23 mouse cellular contexts compared by ENCODE assay signal in the genomic region with DNA sequence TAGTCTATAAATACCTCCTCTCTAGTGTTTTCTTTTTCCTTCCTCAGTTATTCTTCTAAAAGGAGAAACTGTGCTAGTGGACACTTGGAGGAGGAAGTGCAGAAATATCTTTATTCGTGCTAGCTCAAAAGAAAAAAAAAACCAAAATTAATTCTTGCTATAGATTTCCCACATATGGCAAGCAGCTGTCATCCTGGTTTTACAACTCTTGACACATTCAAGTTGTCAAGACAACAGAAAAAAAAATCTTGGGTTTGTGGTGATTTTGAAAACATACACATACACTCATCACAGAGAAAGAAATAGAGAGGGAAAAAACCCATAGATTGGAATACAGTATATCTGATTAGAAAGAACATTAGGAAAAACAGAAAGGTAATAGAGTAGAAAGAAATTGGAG.
"Had no signal": no experiment of that assay in that cellular context is flagged by ENCODE, and none has a peak within 500 bp of the region (broad histone marks: within the 10 kb centered on the region; RNA-seq: fewer than 3 reads in every experiment).

No protein-coding gene starts in this region.

- ATAC-seq: liver, postnatal 0 days; midbrain, embryonic 13.5 days; midbrain, embryonic 16.5 days had no signal

- H3K4me1 ChIP-seq: kidney, embryonic 15.5 days; limb, embryonic 12.5 days; limb, embryonic 15.5 days; midbrain, embryonic 10.5 days; midbrain, embryonic 13.5 days; neural tube, embryonic 13.5 days; stomach, embryonic 15.5 days had no signal

- H3K36me3 ChIP-seq: kidney, embryonic 15.5 days; limb, embryonic 12.5 days; limb, embryonic 15.5 days; midbrain, embryonic 10.5 days; midbrain, embryonic 13.5 days; neural tube, embryonic 13.5 days; stomach, embryonic 15.5 days had no signal

- H3K27ac ChIP-seq: kidney, embryonic 15.5 days; left cerebral cortex, adult 2 months; limb, embryonic 12.5 days; limb, embryonic 15.5 days; liver, embryonic 14.5 days; midbrain, embryonic 10.5 days; midbrain, embryonic 13.5 days; neural tube, embryonic 13.5 days; stomach, embryonic 15.5 days had no signal

- H3K4me2 ChIP-seq: kidney, embryonic 15.5 days; limb, embryonic 12.5 days; limb, embryonic 15.5 days; liver, embryonic 11.5 days; midbrain, embryonic 13.5 days; neural tube, embryonic 13.5 days; stomach, embryonic 15.5 days had no signal

- H3K9me3 ChIP-seq: kidney, embryonic 15.5 days; limb, embryonic 12.5 days; limb, embryonic 15.5 days; megakaryocyte, embryonic 14.5 days; midbrain, embryonic 10.5 days; midbrain, embryonic 13.5 days; neural tube, embryonic 13.5 days; stomach, embryonic 15.5 days had no signal

- H3K4me3 ChIP-seq: kidney, embryonic 15.5 days; left cerebral cortex, adult 2 months; limb, embryonic 12.5 days; limb, embryonic 15.5 days; megakaryocyte, embryonic 14.5 days; midbrain, embryonic 10.5 days; midbrain, embryonic 13.5 days; myocyte; neural tube, embryonic 13.5 days; stomach, embryonic 15.5 days had no signal

- H3K9ac ChIP-seq: kidney, embryonic 15.5 days; limb, embryonic 12.5 days; limb, embryonic 15.5 days; liver, embryonic 14.5 days; liver, postnatal 0 days; midbrain, embryonic 13.5 days; neural tube, embryonic 13.5 days; stomach, embryonic 15.5 days had no signal

- H3K27me3 ChIP-seq: kidney, embryonic 15.5 days; limb, embryonic 12.5 days; limb, embryonic 15.5 days; megakaryocyte, embryonic 14.5 days; midbrain, embryonic 13.5 days; neural tube, embryonic 13.5 days; stomach, embryonic 15.5 days had no signal

- DNase-seq: kidney, adult 8-10 months; kidney, postnatal 10 days; kidney, postnatal 36 days; layer of hippocampus, postnatal 36 days; liver, postnatal 0 days; lung, postnatal 36 days; retina, postnatal 1 day; right cerebral cortex, postnatal 25 days; spleen, adult 18-20 months; thymus, postnatal 25 days had no signal
